Mouse (Mus musculus) mouse trophoblast stem cell (cell line): ENCODE data around the gene Vmn2r53.
"Not testable (repeated sequence)": the region's sequence is repeated elsewhere in the genome, so short reads cannot be mapped to it uniquely, and the experiment has no call there.

ENCODE experiments used
- in situ Hi-C, 2 experiments: fragments of 300-500 bp; cut with MseI, MboI; formaldehyde crosslinking; loops; 2 replicates in 1 of 2; 3 replicates in 1 of 2; pipeline ENCODE4 v1.15.1; 2025

The Vmn2r53 gene

DNA sequence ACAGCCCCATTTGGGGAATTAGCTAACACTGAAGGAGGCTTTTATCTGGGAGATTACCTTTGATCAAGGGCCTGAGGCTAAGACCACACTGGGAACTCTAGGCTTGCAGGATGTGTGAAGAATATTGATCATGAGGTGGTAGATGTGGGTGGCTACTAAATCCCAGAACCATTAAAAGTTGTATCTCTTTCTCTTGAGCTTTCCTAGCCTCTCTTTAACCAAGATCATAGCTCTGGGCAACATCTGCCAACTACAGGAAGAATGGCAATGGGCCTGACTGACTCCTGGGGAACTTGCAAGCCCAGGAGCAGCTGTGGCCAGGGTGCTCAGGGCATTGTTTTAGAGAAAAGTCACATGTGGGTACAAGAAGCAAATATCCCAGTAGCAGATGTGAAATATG is at the start of gene Vmn2r53:
TSS of gene Vmn2r53 (minus strand) at position 101 of the 400 bp plus-strand sequence.
- in situ Hi-C loops: no loop called here

DNA sequence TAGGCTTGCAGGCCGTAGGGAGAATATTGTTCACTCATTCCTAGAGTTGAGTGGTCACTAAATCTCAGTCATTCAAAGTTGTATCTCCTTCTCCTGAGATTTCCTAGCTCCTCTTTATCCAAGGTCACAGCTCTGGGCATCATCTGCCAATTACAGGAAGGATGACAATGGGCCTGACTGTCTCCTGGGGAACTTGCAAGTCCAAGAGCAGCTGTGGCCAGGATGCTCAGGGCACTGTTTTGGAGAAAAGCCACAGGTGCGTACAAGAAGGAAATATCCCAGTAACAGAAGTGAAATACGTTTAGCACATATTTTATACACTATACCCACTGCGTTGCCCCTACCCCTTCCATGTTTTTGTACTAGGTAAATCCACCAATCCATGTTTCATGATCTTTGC is 31.6 kb upstream of the Vmn2r53 start, which contains the start of gene Vmn2r54:
TSS of gene Vmn2r54 (minus strand) at position 101 of the 400 bp plus-strand sequence.
- in situ Hi-C loops: not testable (repeated sequence)
